Mouse (Mus musculus) lung, embryonic 15.5 days (tissue): Measurements from ENCODE around the gene Lrrc75a. TPM values are rescaled to one million over a fixed set of nuclear protein-coding genes. Genes with fewer than 3 reads are reported as not detected.
A peak's percentile ranks its signal among the peaks of the same experiment; 100 is the strongest.

Experiments used
- ATAC-seq: fragments of 200-750 bp; cut with Nextera tagmentation; 2 replicates; pipeline ENCODE4 v1.8.0; 2017; ENCODE audit warnings: moderate number of reproducible peaks, borderline replicate concordance; ENCODE audit not compliant: low FRiP score, low TSS enrichment; ENCODE audit errors: extremely low read depth
- H3K27ac ChIP-seq: fragments of 300-500 bp; sonication (generic); 2 replicates; pipeline ENCODE4 v1.5.1; 2015; ENCODE audit warnings: moderate library complexity, mild to moderate bottlenecking, inconsistent platforms
- H3K27me3 ChIP-seq: fragments of 300-500 bp; sonication (generic); 2 replicates; pipeline ENCODE4 v1.6.1; 2015; ENCODE audit warnings: inconsistent platforms
- H3K36me3 ChIP-seq: fragments of 300-500 bp; sonication (generic); 2 replicates; pipeline ENCODE4 v1.6.1; 2015; ENCODE audit warnings: inconsistent platforms
- H3K4me1 ChIP-seq: fragments of 300-500 bp; sonication (generic); 2 replicates; pipeline ENCODE4 v1.6.1; 2015; ENCODE audit warnings: inconsistent platforms
- H3K4me2 ChIP-seq: fragments of 300-500 bp; sonication (generic); 2 replicates; pipeline ENCODE4 v1.6.1; 2015; ENCODE audit warnings: inconsistent platforms, mild to moderate bottlenecking, moderate library complexity
- H3K4me3 ChIP-seq: fragments of 300-500 bp; sonication (generic); 2 replicates; pipeline ENCODE4 v1.5.1; 2015; ENCODE audit warnings: mild to moderate bottlenecking, inconsistent platforms
- H3K9ac ChIP-seq: fragments of 300-500 bp; sonication (generic); 2 replicates; pipeline ENCODE4 v1.6.1; 2015; ENCODE audit warnings: inconsistent platforms
- H3K9me3 ChIP-seq: fragments of 300-500 bp; sonication (generic); 2 replicates; pipeline ENCODE4 v1.6.1; 2016; ENCODE audit warnings: inconsistent platforms
- WGBS: fragments of 180-500 bp; shearing (Covaris S2); methylation state at CpG from one replicate; pipeline ENCODE4 v1.1.7; 2015; 5-methylcytosine and 5-hydroxymethylcytosine counted together
- polyA plus RNA-seq: library from polyadenylated mRNA; unstranded; fragments of >200 nt; fragmentation: Nextera tagmentation; extraction: Ambion mirVana; gene quantifications from 2 replicates; pipeline ENCODE4 v1.2.1, GENCODE M21; 2015

The Lrrc75a gene
- polyA plus RNA-seq, 1 experiment from 2014 or later, result 12.6 TPM

DNA sequence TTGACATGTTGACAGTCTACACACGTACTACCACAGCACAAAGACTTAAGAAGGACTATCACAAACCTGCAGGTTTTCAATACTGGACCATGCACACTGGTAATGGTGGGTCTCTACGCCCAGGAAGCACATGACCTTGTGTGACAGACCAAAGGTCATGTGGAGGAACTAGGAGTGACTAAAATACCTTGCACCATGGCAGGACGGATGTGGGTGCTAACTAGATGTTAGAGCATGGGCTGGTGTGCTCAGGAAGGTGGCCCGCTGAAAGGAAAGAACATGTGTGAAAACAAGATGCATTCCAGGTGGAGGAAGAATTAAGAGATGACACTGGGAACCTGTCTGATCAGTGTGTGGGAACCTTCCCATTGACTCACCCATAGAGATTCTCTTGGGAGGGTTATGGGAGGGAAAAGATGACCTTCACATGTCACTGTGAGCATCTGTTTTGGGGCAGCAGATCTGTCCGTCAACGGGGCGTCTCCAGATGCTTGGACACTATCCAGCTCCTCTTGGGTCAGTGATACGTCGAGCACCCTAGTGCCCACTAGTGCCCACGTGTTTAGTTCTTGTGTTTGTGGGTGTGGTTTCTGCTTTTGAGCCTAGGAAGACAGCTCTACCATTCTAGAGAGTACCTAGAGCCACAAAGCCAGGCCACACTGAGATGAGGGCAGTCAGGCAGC is 4.5 kb downstream of the Lrrc75a start:
- Histone ChIP-seq H3K9me3 (no peaks in the 10 kb centered on the region), H3K4me2 (no peak overlapping the region), H3K9ac (no peak overlapping the region), H3K4me1 (peaks cover 67% of the 10 kb centered on the region), H3K27ac (peak overlapping the region; percentile 88), H3K4me3 (no peak overlapping the region), H3K27me3 (no peaks in the 10 kb centered on the region), H3K36me3 (no peaks in the 10 kb centered on the region)
- ATAC-seq, result no peak
- WGBS, result 72% methylated on average over 10 of the region's 10 CpGs

DNA sequence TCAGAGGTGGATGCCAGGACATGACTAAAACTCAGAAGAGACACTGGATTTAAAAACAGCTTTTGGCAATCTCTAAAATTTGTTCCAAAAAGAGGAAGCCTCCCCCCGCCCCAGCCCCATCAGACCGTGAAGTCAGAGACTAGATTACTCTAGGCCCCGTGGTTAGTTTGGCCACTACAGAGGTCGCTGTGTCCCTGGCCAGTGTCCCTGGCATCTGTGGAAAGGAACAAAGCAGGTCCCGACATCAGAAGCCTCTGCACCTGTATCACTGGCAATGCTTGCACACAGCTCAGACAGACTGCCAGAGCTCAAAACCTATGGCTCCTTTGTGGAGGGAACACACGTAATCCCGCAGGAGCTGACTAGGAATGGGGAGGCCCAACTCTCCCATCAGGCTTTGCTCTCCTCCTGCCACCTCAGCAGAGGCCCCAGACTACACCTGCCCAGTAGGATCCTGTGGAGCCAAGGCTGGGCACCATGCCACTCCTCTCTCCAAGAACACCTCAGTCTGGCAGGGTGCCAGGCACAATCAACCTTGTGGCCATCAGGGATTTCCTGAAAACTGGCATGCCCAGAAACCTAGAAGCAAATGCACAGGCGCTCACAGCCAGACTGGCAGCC is 5.2 kb downstream of the Lrrc75a start:
- Histone ChIP-seq H3K36me3 (no peaks in the 10 kb centered on the region), H3K27ac (peak overlapping the region; percentile 88), H3K4me1 (peaks cover 67% of the 10 kb centered on the region), H3K9ac (no peak overlapping the region), H3K4me3 (no peak overlapping the region), H3K27me3 (no peaks in the 10 kb centered on the region), H3K4me2 (no peak overlapping the region), H3K9me3 (no peaks in the 10 kb centered on the region)
- 70% methylated on average over 8 of the region's 8 CpGs for WGBS
- peak; percentile 40; the same call in 1 of the 2 replicates for ATAC-seq

DNA sequence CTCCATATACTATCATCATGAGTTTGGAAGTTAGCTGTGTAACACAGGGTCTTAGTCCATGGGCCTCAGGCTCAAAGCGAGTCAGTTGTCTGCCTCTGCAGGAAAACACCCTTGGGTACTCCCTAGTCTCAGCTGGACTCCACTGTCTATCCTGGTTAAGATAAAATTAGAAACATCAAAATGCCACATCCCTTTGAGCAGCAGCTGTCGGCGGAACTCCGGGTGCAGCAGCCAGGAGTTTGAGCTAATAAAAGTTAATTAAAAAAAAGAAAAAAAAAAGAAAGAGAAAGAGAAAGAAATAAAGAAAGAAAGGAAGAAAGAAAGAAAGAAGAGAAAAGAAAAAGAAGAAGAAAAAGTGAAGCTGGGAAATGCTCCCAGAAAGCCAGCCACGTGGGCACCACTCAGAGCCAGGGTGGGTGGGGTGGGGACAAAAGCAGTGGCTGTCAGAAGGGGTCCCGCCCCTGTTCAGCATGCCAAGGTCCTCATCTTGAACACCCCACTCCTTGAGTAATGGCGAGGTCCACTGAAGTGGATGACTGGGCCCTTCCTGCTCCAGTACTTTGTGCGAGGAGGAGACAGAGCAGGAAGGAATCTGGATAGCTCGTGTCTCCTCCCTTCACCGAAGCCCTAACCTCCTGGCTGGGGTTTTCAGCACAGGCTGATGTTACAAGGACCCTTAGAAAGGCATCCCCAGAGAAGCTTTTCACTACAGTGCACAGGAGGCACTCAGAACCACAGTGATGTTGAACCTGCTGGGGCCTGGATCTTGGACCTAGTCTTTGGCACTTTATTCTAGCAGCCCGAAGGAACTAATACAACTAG is 6.1 kb downstream of the Lrrc75a start:
- Histone ChIP-seq H3K4me3 (no peak overlapping the region), H3K4me2 (no peak overlapping the region), H3K27me3 (no peaks in the 10 kb centered on the region), H3K9ac (no peak overlapping the region), H3K9me3 (no peaks in the 10 kb centered on the region), H3K27ac (peak overlapping the region; percentile 88), H3K36me3 (no peaks in the 10 kb centered on the region), H3K4me1 (peaks cover 62% of the 10 kb centered on the region)
- WGBS, result 38% methylated on average over 11 of the region's 11 CpGs
- no peak for ATAC-seq

DNA sequence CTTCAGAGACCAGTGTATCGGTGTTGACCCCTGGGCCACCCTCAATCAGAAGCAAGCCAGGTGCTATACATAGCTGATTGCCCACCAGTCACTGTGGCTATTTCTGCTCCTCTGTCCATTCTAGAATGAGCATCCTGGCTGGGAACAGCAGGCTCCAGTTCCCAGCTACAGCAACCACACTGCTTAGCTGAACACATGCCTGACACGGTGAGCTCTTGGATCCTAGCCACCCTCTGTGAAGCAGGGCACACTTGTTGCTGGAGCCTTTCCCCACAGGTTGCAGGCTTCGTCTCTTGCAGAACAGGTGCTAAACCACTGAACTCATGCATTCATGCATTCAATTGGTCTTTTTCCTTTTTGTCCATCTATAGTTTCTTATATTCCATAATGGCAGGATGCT is 7.9 kb downstream of the Lrrc75a start:
- H3K4me1 ChIP-seq, result peaks cover 61% of the 10 kb centered on the region
- no peak overlapping the region for H3K9ac ChIP-seq
- H3K9me3 ChIP-seq, result no peaks in the 10 kb centered on the region
- H3K27me3 ChIP-seq, result no peaks in the 10 kb centered on the region
- ATAC-seq, result no peak
- WGBS, result 68% methylated on average over 3 of the region's 3 CpGs
- no peak overlapping the region for H3K27ac ChIP-seq
- H3K36me3 ChIP-seq, result no peaks in the 10 kb centered on the region
- H3K4me2 ChIP-seq, result no peak overlapping the region
- H3K4me3 ChIP-seq, result no peak overlapping the region

DNA sequence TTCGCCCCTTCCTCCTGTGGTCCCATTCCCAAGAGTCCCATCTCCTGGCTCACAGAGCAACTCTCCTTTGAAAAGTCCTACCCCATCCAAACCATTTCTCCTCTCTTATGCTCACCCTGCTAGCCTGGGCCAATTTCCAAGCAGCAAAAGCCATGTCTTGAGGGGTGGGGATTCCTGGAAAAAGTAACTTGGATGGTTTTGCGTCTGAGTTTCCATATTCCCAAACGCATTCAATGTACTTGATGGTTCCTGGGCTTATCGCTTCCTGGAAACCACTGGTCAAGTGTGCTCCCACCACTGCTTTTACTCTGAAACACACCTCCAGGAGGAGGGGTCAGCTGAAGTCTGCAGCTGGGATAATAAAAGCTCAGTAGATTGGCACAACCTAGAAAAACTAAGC is 9.9 kb downstream of the Lrrc75a start:
- H3K36me3 ChIP-seq, result no peaks in the 10 kb centered on the region
- 73% methylated on average over 4 of the region's 4 CpGs for WGBS
- no peak overlapping the region for H3K4me2 ChIP-seq
- H3K4me1 ChIP-seq, result peaks cover 42% of the 10 kb centered on the region
- no peaks in the 10 kb centered on the region for H3K9me3 ChIP-seq
- no peak overlapping the region for H3K4me3 ChIP-seq
- no peak for ATAC-seq
- no peaks in the 10 kb centered on the region for H3K27me3 ChIP-seq
- no peak overlapping the region for H3K9ac ChIP-seq
- H3K27ac ChIP-seq, result no peak overlapping the region

DNA sequence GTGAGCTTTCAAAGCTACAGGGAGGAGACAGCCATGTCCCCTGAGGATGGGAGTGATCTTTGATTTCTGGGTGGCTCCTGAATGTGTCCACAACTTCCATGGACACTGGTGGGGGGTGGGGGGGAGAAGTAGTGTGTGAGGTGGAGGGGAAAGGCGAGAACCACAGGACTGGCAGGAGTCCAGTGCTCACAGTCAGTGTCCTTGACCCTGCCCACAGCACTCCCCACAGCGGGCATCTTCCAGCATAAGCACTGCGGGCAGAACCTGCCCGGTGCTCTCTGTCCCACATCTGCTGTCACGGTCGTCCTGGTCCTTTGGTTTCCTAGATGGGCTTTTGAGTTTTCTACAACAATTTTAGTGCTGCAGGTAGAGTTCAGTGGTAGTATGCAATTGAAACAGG is 10.5 kb downstream of the Lrrc75a start:
- no peak overlapping the region for H3K9ac ChIP-seq
- H3K36me3 ChIP-seq, result no peaks in the 10 kb centered on the region
- no peaks in the 10 kb centered on the region for H3K9me3 ChIP-seq
- H3K4me2 ChIP-seq, result no peak overlapping the region
- ATAC-seq, result no peak
- peaks cover 36% of the 10 kb centered on the region for H3K4me1 ChIP-seq
- no peak overlapping the region for H3K4me3 ChIP-seq
- H3K27me3 ChIP-seq, result no peaks in the 10 kb centered on the region
- WGBS, result 81% methylated on average over 6 of the region's 6 CpGs
- no peak overlapping the region for H3K27ac ChIP-seq

DNA sequence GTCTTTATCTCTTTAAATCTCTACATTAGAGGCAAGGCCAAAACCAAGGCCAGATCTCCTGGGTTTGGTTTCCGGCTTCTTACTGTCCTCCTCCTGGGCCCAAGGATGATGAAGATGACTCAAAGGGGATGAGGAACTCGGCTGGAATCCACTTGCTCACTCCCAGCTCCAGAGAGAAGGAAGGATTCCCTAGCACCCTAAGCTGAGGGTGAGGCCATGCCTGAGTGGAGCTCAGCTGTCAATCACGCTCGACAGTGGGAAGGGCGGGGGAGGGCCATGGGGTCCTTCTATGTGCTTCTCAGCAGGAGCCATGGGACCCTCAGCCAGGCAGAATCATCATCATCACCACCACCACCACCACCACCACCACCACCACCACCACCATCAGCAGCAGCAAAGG is 10.9 kb downstream of the Lrrc75a start:
- no peak overlapping the region for H3K4me2 ChIP-seq
- peaks cover 32% of the 10 kb centered on the region for H3K4me1 ChIP-seq
- ATAC-seq, result no peak
- no peaks in the 10 kb centered on the region for H3K27me3 ChIP-seq
- no peaks in the 10 kb centered on the region for H3K9me3 ChIP-seq
- WGBS, result 85% methylated on average over 5 of the region's 5 CpGs
- H3K9ac ChIP-seq, result no peak overlapping the region
- no peaks in the 10 kb centered on the region for H3K36me3 ChIP-seq
- H3K27ac ChIP-seq, result no peak overlapping the region
- H3K4me3 ChIP-seq, result no peak overlapping the region

DNA sequence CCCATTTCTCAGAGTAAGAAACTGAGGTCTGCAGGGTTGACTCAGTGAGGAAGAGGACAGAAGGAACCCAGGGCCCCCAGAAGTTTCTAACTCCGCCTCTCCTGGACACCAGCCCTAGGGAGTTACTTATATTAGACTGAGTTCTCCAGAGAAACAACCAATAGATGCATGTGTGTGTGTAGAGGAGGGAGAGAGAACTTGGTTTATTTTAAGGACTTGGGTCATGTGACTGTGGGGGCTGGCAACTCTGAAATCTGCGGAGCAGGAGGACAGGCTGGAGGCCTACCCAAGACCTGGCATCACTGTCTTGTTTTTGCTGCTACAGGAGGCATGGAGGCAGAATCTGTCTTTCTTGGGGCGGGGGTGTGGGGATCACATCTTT is 11.5 kb downstream of the Lrrc75a start:
- H3K27me3 ChIP-seq, result no peaks in the 10 kb centered on the region
- WGBS, result 62% methylated on average over 3 of the region's 3 CpGs
- no peaks in the 10 kb centered on the region for H3K36me3 ChIP-seq
- no peak overlapping the region for H3K4me2 ChIP-seq
- H3K9me3 ChIP-seq, result no peaks in the 10 kb centered on the region
- H3K4me1 ChIP-seq, result peaks cover 26% of the 10 kb centered on the region
- no peak overlapping the region for H3K4me3 ChIP-seq
- H3K27ac ChIP-seq, result no peak overlapping the region
- peak; percentile 67; the same call in 1 of the 2 replicates for ATAC-seq
- no peak overlapping the region for H3K9ac ChIP-seq

DNA sequence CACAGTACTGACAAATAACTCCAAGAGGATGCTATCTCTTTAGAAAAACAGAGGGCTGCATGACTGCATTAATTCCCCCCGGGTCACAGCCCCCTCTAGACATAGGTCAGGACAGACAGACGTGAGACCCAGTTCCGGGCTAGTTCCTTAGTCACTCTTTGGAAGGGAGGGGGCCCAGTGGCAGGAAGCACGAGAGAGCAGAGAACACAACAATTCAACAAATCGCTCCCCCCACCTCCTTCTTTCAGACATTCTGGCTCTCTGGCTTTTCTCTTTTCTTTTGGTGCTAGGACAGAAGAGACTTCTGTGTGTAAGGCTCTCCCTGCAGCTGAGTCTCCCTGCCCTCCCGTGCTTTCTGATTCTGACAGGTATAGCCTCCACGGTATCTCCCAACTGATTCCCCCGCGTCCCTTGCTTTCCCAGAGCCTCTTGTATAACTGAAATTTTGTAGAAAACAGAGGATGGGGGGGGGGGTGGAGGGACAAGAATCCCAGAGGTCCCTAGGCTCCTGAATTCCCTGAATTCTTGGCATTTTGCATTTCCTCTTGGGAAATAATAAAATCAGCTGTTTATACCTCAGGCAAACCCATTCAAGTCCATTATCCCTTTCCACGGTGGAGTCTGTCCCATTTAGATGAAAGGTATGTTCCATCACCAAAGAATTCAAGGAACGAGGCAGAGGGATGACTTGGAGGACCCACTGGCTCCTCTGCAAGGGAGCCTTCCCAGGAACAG is 12.1 kb downstream of the Lrrc75a start:
- no peak overlapping the region for H3K4me2 ChIP-seq
- H3K4me3 ChIP-seq, result no peak overlapping the region
- WGBS, result 56% methylated on average over 11 of the region's 11 CpGs
- no peaks in the 10 kb centered on the region for H3K36me3 ChIP-seq
- peak overlapping the region; percentile 44; the same call in 1 of the 2 replicates for H3K27ac ChIP-seq
- peaks cover 21% of the 10 kb centered on the region for H3K4me1 ChIP-seq
- ATAC-seq, result no peak
- H3K9me3 ChIP-seq, result no peaks in the 10 kb centered on the region
- no peaks in the 10 kb centered on the region for H3K27me3 ChIP-seq
- H3K9ac ChIP-seq, result no peak overlapping the region

DNA sequence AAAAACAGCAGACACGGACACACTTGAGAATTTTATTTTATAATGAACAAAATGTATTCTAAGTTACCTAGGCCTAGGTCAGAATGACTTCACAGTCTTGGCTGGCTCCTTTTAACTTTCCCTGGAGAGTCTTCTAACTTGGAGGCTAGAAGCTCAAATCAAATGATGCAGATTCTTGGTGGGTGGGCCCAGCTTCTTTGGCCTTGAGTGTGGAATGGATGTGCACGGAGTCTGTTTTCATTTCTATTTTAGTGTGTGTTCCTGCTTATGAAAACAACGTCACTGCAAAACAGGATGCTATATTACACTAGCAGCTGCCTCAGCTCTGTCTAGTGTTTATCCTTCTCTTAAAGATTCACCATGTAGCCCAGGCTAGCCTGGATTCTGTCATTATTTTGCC is 12.9 kb downstream of the Lrrc75a start:
- Histone ChIP-seq H3K27me3 (no peaks in the 10 kb centered on the region), H3K9me3 (no peaks in the 10 kb centered on the region), H3K4me2 (no peak overlapping the region), H3K9ac (no peak overlapping the region), H3K4me1 (peaks cover 29% of the 10 kb centered on the region), H3K36me3 (no peaks in the 10 kb centered on the region), H3K4me3 (no peak overlapping the region), H3K27ac (no peak overlapping the region)
- WGBS, result 57% methylated on average over 3 of the region's 3 CpGs
- ATAC-seq, result no peak

DNA sequence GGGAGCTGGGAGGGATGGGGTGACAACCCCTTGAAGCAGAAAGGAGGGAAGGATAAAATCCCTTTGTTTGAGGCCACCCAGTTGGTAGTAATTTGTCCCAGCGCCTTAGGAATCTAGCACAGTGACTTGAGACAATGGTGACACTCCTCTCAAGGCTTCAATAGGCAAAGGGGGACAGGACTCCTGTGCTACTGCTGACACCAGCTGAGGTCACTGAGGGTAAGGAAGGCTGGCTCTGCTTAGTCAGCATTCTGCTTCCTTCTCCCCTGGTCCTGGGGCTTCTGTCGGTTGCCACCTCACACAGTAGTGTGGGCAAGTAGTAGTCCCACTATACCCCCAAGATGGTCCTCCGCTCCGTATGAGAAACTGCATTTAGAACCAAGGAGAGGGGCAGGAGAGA is 17.2 kb downstream of the Lrrc75a start:
- Histone ChIP-seq H3K4me3 (no peak overlapping the region), H3K4me2 (no peak overlapping the region), H3K4me1 (peaks cover 40% of the 10 kb centered on the region), H3K9ac (no peak overlapping the region), H3K27ac (no peak overlapping the region), H3K9me3 (no peaks in the 10 kb centered on the region), H3K27me3 (no peaks in the 10 kb centered on the region), H3K36me3 (no peaks in the 10 kb centered on the region)
- no peak for ATAC-seq
- 63% methylated on average over 4 of the region's 4 CpGs for WGBS
